Mouse (Mus musculus) adrenal gland, postnatal 14 days (tissue): ENCODE measurements at regions not wholly inside any gene's neighbourhood (a gene's known extent, or its start where the extent isn't known, plus 50 kb on each side); places are given as distances from the start of the nearest gene placed in this dataset.
"Not testable (repeated sequence)": the region's sequence is repeated elsewhere in the genome, so short reads cannot be mapped to it uniquely, and the experiment has no call there.

Experiments used
- DNase-seq: peaks from one replicate; pipeline ENCODE4 v3.0.0; 2021; ENCODE audit warnings: mixed read lengths

DNA sequence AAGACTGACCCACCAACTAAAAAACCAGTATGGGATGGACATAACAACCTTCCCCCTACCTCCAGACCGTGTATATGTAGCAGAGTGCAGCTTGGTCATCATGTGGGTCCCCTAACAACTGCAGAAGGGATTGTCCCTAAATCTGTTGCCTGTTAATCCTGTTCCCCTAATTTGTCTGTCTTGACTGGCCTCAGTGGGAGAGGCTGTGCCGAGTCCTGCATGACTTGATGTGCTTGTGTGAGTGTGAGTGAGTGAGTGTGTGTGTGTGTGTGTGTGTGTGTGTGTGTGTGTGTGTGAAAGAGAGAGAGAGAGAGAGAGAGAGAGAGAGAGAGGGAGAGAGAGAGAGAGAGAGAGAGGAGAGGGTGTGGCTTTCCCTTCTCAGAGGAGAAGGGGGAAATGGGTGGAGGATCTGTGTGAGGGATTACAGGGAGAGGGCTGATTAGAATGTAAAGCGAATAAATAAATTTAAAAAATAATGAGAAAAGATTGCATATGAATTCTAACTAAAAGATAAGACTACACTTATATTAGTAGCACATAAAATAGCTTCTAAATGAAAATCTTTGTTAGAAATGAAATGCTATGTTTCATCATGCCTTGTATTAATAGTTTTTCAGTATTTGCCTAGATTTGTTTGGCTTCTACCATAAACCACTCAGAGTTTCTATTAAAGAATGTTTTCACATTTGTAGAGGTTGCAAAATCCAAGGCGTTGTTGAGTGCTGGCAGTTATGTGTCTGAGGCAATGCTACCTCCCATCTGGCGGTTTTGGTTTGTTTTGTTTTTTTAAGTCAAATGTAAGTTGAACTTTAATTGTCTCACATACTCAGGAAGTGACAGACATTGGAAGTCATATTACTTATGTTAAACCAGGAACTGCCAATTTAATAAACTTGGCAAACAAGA, 740.9 kb downstream of the Abca13 start:
- no peak for DNase-seq

DNA sequence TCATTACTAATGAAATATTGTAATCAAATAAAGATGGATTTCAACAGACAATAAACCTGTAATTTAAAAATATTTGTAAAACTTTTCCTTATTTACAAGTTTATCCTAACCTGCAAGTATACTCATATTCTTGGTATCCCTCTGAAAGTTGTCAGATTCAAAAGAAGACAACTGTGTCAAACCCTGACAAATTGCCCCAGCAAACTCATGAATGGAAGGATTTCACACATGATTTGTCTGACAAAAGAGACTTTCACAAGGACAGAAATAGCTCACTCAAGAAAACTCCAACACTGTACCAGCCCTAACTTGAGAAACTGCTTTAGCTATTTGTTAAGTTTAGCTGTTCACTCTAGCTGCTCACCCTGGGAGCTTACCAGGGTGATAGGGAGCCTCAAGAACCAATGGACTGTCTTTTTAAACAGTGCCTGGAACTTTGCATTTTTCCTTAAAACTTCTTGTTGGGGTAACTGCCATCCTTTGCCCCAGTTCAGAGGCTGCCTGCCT, 771.0 kb downstream of the Abca13 start:
- DNase-seq, result no peak

DNA sequence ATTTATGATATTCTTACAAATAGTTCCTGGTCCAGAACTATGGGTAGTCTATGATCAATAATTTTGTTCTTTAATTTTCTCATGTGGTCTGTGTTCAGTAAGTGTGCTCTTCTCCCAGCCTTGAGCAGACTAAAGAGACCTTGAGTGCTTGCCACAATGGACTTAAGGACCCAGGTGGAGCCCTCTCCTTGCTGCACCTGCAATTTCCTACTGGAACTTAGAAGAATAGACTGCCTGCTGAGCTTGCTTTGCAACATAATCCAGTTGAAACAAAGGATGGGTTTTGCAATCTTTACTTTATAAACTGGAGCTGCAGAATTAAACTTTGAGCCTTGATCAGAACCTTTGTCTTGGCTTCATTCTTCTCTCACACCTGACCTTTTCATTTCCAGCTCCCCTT, 791.2 kb downstream of the Abca13 start:
- no peak for DNase-seq

DNA sequence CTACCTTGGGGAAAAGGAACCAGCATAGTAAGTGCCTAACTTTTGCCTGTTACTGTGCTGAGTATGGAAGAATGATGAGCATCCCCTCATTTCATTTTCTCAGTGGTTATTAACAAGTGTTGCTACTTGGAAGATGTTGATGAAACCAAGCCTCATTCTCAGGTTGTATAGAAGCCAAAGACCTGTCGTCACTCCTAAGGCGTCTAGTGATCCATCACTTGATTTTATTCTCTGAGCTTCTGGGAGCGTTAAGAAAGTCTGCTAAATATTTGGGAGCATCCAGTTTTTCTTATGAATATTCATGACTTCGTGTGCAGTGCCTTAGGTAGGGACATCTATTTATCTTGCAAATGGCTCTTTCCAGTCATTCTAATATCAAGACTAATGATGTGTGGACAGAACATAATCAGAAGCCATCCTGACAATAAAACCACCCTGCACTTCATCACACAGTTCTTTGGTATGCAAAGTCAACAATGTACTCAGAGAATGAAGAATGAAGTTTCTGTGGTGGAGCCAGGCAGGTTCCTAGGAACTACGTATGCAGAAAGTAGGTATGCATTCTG, 802.9 kb downstream of the Abca13 start:
- no peak for DNase-seq

DNA sequence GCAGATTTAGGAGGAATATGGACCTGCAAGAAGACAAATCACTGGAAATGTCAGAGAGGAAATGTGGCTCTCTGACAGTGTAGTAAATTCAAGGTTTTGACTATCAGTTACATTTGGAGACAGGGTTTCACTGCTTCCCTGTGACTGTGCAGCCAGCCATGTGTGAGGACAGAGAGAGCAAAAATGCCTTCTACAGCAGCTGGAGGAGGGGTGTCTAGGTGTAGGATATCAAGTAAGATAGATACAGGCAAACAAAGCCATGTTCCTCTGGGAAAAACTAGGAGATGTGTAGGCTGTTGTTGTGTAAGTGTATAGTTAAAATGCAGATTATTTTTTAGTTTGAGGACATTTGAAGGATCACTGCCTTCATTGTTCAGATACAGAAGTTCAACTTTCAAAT, 803.6 kb downstream of the Abca13 start:
- no peak for DNase-seq

DNA sequence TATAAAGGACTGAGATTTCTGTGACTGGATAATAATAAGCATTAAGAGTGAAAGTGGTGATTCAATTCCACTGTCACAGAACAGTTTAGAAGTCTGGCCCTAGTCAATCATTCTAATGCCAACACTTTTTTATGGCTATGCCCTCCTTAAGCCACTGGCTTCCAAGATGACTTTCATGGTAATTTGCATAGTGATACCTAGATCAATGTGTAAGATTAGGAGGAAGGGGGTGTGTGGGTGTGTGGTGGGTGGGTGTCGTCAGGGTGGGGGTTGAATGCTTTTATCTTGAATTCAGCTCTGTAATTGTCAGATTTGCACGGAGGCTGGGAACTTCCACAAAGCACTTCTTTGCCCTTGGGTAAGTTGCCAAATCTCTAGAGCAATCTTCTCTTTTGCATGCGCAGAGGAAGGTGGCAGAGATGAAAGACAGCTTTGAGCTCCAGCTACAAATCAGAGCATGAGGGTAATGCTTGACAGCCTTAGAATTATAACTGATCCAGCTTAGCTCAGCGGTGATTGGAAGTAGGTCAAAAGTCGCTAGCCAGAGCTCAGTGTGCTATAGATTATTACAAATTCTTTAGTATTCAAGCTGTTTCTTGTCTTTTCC, 805.9 kb downstream of the Abca13 start:
- DNase-seq, result peak; percentile 46

DNA sequence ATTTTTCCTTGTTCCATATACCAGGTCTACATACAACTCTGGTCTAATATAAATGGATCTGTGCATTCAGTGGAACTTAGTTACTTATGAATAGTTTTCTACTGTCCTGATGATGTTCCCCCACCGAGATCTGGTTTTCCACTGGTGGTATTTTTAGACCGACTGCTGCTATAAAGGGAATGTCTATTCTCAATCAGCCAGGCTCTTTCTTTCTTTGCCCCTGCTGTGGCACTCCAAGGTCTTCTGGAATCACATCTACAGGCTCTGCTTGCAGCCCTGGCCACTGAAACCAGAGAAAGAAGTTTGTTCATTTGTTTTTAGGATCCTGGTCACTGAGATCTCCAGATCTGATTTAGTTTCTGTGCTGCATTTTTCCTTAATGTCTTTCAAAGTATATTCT, 810.4 kb downstream of the Abca13 start:
- DNase-seq, result no peak

DNA sequence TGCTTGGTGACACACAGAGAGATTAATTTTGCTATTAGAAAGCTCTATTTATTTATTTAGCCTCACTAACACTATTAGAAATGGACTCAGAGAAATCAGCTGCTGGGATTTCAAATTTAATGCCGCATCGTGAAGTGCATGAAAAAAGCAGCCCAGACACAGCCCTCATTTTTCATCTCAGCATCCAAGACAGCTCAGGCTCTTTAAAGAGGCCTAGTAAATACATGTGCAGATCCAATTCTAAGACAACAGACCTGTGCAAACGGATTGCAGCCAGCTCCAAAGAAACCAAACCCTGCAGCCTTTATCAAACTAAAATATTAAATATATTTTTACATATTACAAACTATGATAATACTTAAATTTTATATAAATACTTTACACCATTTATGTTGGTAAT, 815.1 kb downstream of the Abca13 start:
- DNase-seq, result no peak

DNA sequence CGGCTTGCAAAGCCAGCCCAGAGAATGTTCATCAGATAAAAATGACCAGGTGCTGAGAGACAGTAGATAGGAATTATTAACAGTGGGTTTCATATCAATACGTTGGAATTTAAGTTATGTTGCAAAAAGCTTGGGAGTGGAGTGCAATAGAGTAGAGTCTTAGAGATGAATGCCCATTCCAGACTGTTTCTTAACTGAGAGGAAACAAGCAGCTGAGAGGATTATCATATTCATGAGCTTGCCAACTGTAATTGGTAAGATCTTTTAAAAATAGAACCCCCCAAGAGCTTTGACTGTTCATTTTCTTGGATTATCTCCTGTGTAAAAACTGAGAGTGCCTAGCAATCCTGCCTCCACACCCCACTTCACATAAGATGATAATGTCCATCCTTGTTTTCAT, 854.9 kb downstream of the Abca13 start:
- no peak for DNase-seq

DNA sequence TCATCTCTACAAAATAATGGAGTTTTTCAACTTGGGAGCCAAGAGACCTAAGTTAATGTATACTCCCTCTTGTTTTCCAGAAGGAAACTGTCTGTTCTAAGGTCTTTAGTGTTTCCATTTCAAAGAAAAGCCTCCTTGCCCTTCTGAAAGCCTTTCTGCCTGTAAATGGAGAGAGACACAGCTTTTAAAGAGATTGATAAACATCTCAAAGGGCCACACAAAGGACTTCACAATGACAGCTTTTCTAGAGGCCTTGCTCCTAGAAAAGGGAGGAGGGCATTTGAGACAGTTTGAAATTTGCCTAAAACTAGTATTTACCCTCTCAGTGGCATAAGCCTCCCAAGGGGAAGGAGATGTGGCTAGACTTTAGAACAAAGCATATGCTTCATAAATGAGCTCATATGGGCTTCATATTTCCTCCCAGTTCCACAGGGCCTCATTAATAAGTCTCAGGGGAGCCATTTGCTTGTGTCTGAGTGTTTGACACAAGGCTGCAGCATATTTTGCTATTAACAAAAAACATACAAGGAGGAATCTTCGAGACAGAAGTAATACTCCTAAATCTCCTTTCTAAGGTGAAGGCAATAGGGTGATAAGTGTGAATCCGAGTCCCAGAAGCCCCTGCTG, 860.0 kb downstream of the Abca13 start:
- no peak for DNase-seq

DNA sequence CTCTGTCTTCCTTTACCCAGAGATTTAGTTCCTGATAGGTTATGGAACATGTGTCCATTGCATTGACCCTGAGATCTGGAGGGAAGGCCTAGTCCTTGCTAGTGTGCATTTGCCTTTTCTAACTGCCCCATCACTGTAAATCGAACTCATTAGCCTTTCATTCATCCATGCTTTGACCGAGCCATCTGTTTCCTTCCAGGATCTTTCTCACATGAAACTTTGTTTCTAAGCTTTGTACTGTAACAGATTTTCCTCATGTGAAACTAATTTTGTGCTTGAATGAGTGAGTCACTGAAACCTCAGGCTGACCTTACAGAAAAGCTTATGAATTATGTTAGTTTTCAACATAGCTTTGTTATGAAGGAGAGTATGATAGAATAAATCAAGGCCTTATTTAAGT, 880.1 kb downstream of the Abca13 start:
- DNase-seq, result no peak

DNA sequence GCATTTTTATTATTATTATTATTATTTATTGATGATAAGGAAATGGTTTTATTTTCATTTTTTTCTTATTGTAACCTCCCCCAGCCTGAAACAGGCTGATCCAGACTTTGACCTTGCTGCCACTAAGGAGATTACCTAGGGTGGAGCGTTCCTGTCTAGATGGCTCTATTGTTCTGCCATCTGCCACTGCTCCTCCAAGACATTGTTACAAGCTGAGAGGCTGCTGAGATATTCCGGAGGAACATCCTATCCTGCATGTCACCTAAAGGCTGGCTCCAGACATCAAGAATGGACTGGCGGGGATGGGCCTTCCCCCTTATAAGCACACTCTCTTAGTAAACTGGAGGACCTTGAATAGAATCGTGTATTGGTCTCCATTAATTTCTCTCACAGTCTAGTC, 896.2 kb downstream of the Abca13 start:
- no peak for DNase-seq

DNA sequence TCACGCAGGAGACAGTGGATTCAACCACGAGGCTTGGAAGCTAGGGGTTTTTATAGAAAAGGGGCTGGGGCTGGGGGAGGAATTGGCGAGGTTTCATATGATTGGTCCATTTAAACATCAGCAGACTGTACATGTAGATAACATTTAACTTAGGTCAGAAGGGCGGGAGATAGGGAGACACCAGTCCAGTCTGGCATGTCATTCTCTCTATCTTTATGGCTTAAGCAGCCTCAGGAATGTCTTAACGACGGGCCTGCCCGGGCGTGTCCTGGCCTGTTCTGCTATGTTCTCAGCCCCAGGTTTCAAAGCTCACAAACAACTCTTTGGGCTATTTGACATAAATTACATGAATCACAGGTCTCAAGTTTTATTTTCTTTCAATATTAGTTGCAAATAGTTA, 910.6 kb downstream of the Abca13 start:
- not testable (repeated sequence) for DNase-seq

DNA sequence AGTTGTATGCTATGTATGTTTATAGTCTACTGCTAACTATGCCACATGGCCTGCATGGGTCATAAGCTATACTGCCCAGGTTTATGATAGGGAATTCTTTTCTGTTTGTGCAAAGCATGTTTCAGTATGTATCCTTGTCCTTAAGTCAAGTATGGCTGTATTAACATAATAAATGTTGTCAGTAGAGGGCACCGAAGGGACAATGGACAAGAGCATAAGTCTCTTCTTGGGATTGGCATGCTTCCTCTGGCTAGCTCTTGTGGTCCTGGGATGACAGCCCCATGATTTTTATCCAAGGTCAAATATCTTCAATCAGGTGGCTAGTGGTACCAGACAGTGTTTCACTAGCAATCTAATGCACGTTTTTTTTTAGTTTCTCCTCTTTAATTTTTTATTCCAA, 913.3 kb downstream of the Abca13 start:
- no peak for DNase-seq

DNA sequence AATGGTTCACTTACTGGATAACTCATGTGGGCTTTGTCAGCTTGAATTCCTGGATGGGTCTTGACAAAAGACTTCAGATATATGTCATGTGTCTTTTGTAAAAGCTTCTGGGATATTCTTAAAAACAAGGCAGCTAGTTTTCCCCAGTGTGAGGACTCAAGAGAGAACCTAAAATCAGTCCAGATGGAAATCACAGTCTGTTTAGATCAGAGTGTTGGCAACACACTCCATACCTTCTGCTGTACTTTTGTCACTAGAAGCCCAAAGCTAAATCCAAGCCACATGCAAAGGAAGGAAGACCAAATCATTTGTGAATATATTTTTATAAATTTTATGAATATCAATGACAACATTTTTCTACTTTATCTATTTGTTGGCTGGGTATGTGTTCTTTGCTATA, 950.4 kb downstream of the Abca13 start:
- DNase-seq, result no peak

DNA sequence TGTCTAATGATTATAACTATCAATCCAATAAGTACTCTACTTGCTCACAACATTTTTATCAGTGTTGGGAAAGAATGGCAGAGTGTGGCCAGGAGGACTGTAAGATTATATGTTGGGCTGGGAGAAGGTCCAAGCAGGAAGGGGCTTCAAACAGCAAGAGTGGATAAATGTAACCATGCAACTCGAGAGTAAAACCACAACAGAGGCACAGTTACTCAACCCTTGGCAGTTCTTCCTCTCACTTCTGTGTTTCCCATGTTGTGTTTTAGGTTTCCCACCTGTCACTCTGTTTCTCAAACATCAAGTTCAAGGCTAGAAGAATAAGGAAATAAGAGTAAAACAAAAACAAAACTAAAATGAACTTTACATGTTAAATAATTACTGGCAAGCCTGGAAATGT, 957.4 kb downstream of the Abca13 start:
- DNase-seq, result no peak

DNA sequence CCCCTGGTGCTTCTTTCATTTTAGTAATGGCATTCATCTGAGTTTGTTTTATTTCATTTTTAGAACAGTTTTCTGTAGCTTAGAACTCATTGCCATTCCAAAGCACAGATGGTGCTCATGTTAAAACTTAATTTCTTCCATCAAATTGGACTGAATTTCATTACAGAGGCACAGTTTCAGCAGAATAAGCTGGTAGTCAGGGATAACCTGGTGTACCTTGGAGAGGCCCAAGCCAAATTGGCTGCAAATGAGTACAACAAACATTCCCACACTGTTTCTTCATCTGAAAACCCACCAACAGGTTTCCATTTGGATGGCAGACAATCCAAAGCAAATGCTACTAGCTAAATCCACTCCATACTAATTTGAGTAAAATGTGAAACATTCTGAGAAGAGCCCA, 960.2 kb upstream of the Vwc2 start:
- no peak for DNase-seq

DNA sequence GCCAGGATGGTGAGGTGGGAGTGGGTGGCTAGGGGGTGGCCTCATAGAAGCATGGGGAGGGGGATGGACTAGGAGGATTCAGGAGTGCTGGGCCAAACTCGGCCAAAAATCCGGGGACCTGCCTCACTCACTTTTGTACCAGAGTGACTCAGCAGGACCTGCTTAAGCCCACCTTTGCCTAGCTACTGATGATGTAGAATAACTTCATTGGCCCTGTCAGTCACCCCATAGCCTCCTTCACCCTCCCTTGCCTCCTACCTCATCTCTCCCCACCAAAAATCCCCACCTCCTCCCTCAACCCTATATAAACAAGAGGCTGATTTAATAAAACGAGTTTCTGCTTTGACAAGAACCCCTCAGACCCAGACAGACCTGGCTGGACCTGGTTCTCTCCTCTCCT, 920.3 kb upstream of the Vwc2 start:
- no peak for DNase-seq

DNA sequence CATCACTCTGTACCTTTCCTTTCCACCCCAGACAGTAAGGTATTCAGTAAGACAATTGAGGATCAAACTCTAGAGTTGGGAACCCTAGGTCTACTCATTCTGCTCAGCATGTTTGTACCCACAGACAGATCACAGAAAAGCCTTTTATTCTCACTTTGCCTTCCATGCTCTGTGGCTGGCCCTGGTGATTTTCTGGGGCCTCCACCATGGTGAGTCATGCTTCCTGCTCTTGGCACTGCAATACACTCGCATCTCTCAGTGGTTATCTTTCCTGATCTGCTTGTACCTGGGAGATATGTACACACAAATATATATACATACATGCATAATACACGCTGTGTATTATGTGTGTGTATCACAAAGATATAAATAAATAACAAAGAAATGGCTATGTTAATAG, 919.2 kb upstream of the Vwc2 start:
- DNase-seq, result no peak

DNA sequence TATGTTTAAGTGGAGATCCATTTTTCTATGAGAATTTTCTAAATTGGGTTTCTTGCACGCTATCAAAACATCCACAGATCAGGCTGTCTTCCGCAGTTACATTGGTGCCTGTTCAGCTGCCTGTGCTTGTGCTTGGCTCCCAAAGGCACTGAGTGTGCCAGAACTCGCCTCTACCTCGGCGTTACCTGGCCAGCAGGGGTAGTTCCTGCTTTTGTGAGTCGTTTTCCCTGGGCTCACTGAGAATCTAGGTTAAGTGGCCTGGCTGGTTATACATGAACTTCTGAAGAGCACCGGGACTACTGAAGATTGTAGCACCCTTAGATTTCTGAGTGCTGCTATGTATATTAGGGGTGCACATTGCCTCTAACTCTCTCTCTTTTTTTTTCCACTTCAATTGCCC, 913.0 kb upstream of the Vwc2 start:
- no peak for DNase-seq

DNA sequence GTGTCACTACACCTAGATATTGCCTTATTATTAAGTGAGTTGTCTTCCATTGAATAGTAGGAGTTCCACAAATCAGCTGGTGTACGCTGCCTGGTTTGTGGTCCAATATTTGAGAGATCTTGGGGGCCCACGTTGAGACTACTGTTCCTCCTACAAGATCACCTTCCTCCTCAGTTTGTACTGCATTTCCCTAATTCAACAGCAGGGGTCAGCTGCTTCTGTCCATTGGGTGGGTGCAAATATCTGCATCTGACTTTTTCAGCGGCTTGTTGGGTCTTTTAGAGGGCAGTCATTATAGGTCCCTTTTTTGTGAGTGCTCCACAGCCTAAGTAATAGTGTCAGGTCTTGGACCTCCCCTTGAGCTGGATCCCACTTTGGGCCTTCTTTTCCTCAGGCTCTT, 908.8 kb upstream of the Vwc2 start:
- no peak for DNase-seq
